Mouse (Mus musculus): ENCODE measurements around the gene Ptprn2.
"Not testable (repeated sequence)": the region's sequence is repeated elsewhere in the genome, so short reads cannot be mapped to it uniquely, and the experiment has no call there.

Gene Ptprn2

GRCm38 (mm10) chr12:116484991-116485390 lies 529 bp upstream of the Ptprn2 start:
- DNase-seq (ENCODE audit: low read depth, low spot score) = no peak
- no peaks in the 10 kb centered on the region for H3K27me3 ChIP-seq (ENCODE audit: control insufficient read depth, insufficient read depth, low read length, poor library complexity, severe bottlenecking)
- H3K36me3 ChIP-seq (ENCODE audit: control insufficient read depth, insufficient read depth, low read length, poor library complexity, severe bottlenecking) = no peaks in the 10 kb centered on the region

GRCm38 (mm10) chr12:116486404-116486730 lies 847 bp downstream of the Ptprn2 start:
- Histone ChIP-seq H3K36me3 (ENCODE audit: control insufficient read depth, insufficient read depth, low read length, poor library complexity, severe bottlenecking) (no peaks in the 10 kb centered on the region), H3K27me3 (ENCODE audit: control insufficient read depth, insufficient read depth, low read length, poor library complexity, severe bottlenecking) (no peaks in the 10 kb centered on the region)
- no peak for DNase-seq (ENCODE audit: low read depth, low spot score)

GRCm38 (mm10) chr12:116488836-116489235 lies 3.3 kb downstream of the Ptprn2 start:
- H3K36me3 ChIP-seq (ENCODE audit: control insufficient read depth, insufficient read depth, low read length, poor library complexity, severe bottlenecking) = no peaks in the 10 kb centered on the region
- no peak for DNase-seq (ENCODE audit: low read depth, low spot score)
- no peaks in the 10 kb centered on the region for H3K27me3 ChIP-seq (ENCODE audit: control insufficient read depth, insufficient read depth, low read length, poor library complexity, severe bottlenecking)

DNA sequence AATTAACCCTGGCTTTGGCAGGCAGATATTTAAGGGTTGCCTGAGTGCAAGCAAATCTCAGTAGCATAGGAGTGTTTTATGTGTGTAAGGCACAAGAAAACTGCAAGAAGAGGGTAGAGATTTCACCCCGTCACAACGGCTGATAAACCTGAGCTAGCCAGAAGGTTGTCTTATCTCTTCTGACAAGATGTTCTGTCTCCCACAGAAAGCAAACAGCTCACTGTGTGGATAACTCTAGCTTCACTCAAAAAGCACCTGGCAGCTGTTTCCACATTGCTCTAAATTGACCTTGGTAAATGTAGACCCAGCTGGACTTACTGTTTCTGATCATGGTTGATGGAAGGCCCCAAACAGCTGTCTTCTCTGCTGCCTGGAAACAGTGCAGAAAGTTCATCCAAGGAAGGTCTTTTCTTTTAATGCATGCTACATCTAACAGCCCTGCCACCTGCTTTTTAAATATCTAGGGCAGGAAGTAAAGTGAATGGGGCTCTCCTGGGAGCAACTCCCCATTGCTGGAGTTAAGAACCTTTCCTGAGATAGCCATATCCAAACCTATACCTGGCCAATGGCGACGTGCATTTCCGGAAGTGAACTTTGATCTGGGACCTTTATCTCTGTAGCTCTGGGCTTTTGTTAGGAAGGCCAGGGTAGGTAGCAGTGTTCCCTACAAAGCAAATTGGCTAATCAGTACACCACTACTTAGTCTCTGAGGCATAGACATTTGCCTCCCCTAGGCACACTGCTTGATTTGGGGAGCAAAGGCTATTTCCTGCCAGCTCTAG lies 5.2 kb downstream of the Ptprn2 start:
- Histone ChIP-seq H3K36me3 (ENCODE audit: control insufficient read depth, insufficient read depth, low read length, poor library complexity, severe bottlenecking) (no peaks in the 10 kb centered on the region), H3K27me3 (ENCODE audit: control insufficient read depth, insufficient read depth, low read length, poor library complexity, severe bottlenecking) (no peaks in the 10 kb centered on the region)
- no peak for DNase-seq (ENCODE audit: low read depth, low spot score)

- no peak for DNase-seq (ENCODE audit: low read depth, low spot score)
- Histone ChIP-seq H3K36me3 (ENCODE audit: control insufficient read depth, insufficient read depth, low read length, poor library complexity, severe bottlenecking) (no peaks in the 10 kb centered on the region), H3K27me3 (ENCODE audit: control insufficient read depth, insufficient read depth, low read length, poor library complexity, severe bottlenecking) (no peaks in the 10 kb centered on the region)
These were observed 13.1 kb downstream of the Ptprn2 start for GRCm38 (mm10) chr12:116498666-116499065.

DNA sequence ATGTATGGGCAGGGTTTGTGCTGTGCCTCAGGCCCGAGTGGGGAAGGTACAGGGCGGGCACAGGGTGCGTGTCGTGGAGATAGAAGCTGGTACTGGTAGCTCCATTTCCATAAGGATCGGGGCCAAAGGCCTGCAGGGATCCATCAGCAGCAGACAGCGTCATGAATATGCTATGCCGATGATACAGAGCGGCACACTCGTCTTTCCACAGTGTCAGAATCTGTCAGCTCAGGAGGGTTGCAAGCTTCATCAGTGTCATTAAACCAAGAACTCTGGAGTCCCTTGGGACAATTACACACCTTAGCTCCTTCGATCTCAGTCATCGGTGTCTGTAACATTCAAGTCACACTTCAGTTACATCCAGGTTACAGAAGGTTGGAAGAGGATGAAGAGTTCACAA lies 15.1 kb downstream of the Ptprn2 start:
- DNase-seq (ENCODE audit: low read depth, low spot score) = no peak
- Histone ChIP-seq H3K36me3 (ENCODE audit: control insufficient read depth, insufficient read depth, low read length, poor library complexity, severe bottlenecking) (no peaks in the 10 kb centered on the region), H3K27me3 (ENCODE audit: control insufficient read depth, insufficient read depth, low read length, poor library complexity, severe bottlenecking) (no peaks in the 10 kb centered on the region)

GRCm38 (mm10) chr12:116512482-116512881 lies 27.0 kb downstream of the Ptprn2 start:
- Histone ChIP-seq H3K36me3 (ENCODE audit: control insufficient read depth, insufficient read depth, low read length, poor library complexity, severe bottlenecking) (no peaks in the 10 kb centered on the region), H3K27me3 (ENCODE audit: control insufficient read depth, insufficient read depth, low read length, poor library complexity, severe bottlenecking) (no peaks in the 10 kb centered on the region)
- DNase-seq (ENCODE audit: low read depth, low spot score) = no peak

- DNase-seq (ENCODE audit: low read depth, low spot score); H3K27me3 ChIP-seq (ENCODE audit: control insufficient read depth, insufficient read depth, low read length, poor library complexity, severe bottlenecking); H3K36me3 ChIP-seq (ENCODE audit: control insufficient read depth, insufficient read depth, low read length, poor library complexity, severe bottlenecking): not testable (repeated sequence)
These were observed 28.3 kb downstream of the Ptprn2 start for GRCm38 (mm10) chr12:116513788-116514187.

- no peak for DNase-seq (ENCODE audit: low read depth, low spot score)
- Histone ChIP-seq H3K27me3 (ENCODE audit: control insufficient read depth, insufficient read depth, low read length, poor library complexity, severe bottlenecking) (no peaks in the 10 kb centered on the region), H3K36me3 (ENCODE audit: control insufficient read depth, insufficient read depth, low read length, poor library complexity, severe bottlenecking) (no peaks in the 10 kb centered on the region)
These were observed 30.3 kb downstream of the Ptprn2 start for GRCm38 (mm10) chr12:116515824-116516223.

DNA sequence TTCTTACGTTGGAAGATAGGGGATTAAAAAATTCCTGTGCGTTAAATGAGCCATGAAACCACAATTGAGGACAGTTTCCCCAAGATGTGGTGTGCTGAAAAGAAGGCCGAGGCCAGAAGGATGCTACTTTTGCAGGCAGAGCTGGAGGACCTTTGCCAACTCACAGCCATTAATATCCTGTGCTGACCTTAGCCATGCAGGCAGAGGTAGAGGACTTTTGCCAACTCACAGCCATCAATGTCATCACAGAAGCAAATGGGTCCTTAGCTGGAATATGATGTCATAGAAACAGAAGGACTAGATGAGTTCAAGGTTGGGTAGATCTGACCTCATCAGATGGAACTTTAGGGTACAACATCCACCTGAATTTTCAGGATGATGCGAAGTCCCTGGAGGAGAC lies 43.3 kb downstream of the Ptprn2 start:
- no peak for DNase-seq (ENCODE audit: low read depth, low spot score)
- no peaks in the 10 kb centered on the region for H3K27me3 ChIP-seq (ENCODE audit: control insufficient read depth, insufficient read depth, low read length, poor library complexity, severe bottlenecking)

GRCm38 (mm10) chr12:116533281-116533680 lies 47.8 kb downstream of the Ptprn2 start:
- no peak for DNase-seq (ENCODE audit: low read depth, low spot score)
- no peaks in the 10 kb centered on the region for H3K27me3 ChIP-seq (ENCODE audit: control insufficient read depth, insufficient read depth, low read length, poor library complexity, severe bottlenecking)

More for the DNA sequence above, 43.3 kb downstream of the Ptprn2 start:
- no peaks in the 10 kb centered on the region for H3K36me3 ChIP-seq (ENCODE audit: control insufficient read depth, insufficient read depth, low read length, poor library complexity, severe bottlenecking)

DNA sequence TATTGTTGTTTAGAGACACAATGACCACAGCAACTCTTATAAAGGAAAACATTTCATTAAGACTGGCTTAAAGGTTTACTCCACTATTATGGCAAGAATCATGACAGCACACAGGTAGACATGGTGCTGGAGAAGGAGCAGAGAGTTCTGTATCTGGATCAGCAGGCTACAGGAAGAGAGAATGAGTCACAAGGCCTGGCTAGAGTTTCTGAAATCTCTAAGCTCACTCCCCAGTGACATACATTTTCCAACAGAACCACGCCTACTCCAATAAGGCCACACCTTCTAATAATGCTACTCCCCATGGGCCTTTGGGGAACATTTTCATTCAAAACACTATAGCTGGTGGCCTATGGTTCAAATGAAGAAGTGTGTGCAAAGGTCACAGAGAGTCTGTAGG lies 53.8 kb downstream of the Ptprn2 start:
- Histone ChIP-seq H3K36me3 (ENCODE audit: control insufficient read depth, insufficient read depth, low read length, poor library complexity, severe bottlenecking) (no peaks in the 10 kb centered on the region), H3K27me3 (ENCODE audit: control insufficient read depth, insufficient read depth, low read length, poor library complexity, severe bottlenecking) (no peaks in the 10 kb centered on the region)
- DNase-seq (ENCODE audit: low read depth, low spot score) = no peak

More at GRCm38 (mm10) chr12:116533281-116533680, 47.8 kb downstream of the Ptprn2 start:
- no peaks in the 10 kb centered on the region for H3K36me3 ChIP-seq (ENCODE audit: control insufficient read depth, insufficient read depth, low read length, poor library complexity, severe bottlenecking)

DNA sequence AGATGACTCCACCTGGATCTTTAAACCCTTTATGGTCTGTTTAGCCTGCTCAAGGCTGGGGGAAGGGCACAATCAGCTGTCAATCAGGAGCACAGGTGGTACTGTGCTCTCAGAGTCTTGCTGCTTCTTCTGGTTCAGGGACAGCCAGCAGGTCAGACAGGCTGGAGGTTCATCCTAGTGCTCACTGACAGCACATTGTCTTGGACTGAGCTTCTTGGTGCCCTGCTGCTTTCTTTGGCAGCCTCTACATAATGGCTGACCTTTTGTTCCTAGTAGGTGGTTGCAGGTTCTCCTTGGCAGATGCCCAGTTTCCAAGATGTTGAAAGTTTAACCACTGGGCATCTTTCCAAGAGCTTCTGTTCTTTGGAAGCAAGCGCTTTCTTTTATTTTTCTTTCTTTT lies 55.1 kb downstream of the Ptprn2 start:
- Histone ChIP-seq H3K36me3 (ENCODE audit: control insufficient read depth, insufficient read depth, low read length, poor library complexity, severe bottlenecking) (no peaks in the 10 kb centered on the region), H3K27me3 (ENCODE audit: control insufficient read depth, insufficient read depth, low read length, poor library complexity, severe bottlenecking) (no peaks in the 10 kb centered on the region)
- no peak for DNase-seq (ENCODE audit: low read depth, low spot score)

GRCm38 (mm10) chr12:116550031-116550430 lies 64.5 kb downstream of the Ptprn2 start:
- DNase-seq (ENCODE audit: low read depth, low spot score) = no peak
- no peaks in the 10 kb centered on the region for H3K36me3 ChIP-seq (ENCODE audit: control insufficient read depth, insufficient read depth, low read length, poor library complexity, severe bottlenecking)
- H3K27me3 ChIP-seq (ENCODE audit: control insufficient read depth, insufficient read depth, low read length, poor library complexity, severe bottlenecking) = no peaks in the 10 kb centered on the region

GRCm38 (mm10) chr12:116551516-116551915 lies 66.0 kb downstream of the Ptprn2 start:
- no peaks in the 10 kb centered on the region for H3K27me3 ChIP-seq (ENCODE audit: control insufficient read depth, insufficient read depth, low read length, poor library complexity, severe bottlenecking)
- no peak for DNase-seq (ENCODE audit: low read depth, low spot score)
- H3K36me3 ChIP-seq (ENCODE audit: control insufficient read depth, insufficient read depth, low read length, poor library complexity, severe bottlenecking) = no peaks in the 10 kb centered on the region

- Histone ChIP-seq H3K36me3 (ENCODE audit: control insufficient read depth, insufficient read depth, low read length, poor library complexity, severe bottlenecking) (no peaks in the 10 kb centered on the region), H3K27me3 (ENCODE audit: control insufficient read depth, insufficient read depth, low read length, poor library complexity, severe bottlenecking) (no peaks in the 10 kb centered on the region)
- DNase-seq (ENCODE audit: low read depth, low spot score) = no peak
These were observed 66.8 kb downstream of the Ptprn2 start for GRCm38 (mm10) chr12:116552306-116552705.

All from splenic B cell, adult 2 months (primary cell).